Mouse (Mus musculus): ENCODE data around the gene Prl7d1.
"Not testable (repeated sequence)": the region's sequence is repeated elsewhere in the genome, so short reads cannot be mapped to it uniquely, and the experiment has no call there.

The Prl7d1 gene

GRCm38 (mm10) chr13:27716636-27717035 is at the start of gene Prl7d1:
Gene Prl7d1 (minus strand): TSS chr13:27716736.
- ChIA-PET CTCF (no interaction called here), POLR2A (no interaction called here)

GRCm38 (mm10) chr13:27734512-27735186 is 18.1 kb upstream of the Prl7d1 start:
- CTCF ChIA-PET: no interaction called here
- POLR2A ChIA-PET: no interaction called here

GRCm38 (mm10) chr13:27730286-27730959 is 13.9 kb upstream of the Prl7d1 start:
- CTCF ChIA-PET, POLR2A ChIA-PET: not testable (repeated sequence)

- POLR2A ChIA-PET, CTCF ChIA-PET: not testable (repeated sequence)
These were observed 8.5 kb upstream of the Prl7d1 start for GRCm38 (mm10) chr13:27725057-27725456.

- ChIA-PET POLR2A (no interaction called here), CTCF (no interaction called here)
These were observed 10.0 kb downstream of the Prl7d1 start for GRCm38 (mm10) chr13:27706521-27706920.

- CTCF ChIA-PET: no interaction called here
These were observed 48.6 kb downstream of the Prl7d1 start, which contains the start of gene Prl7a2 for GRCm38 (mm10) chr13:27667936-27668335. Gene Prl7a2 (minus strand): TSS chr13:27668036.

GRCm38 (mm10) chr13:27660747-27661146 is 55.8 kb downstream of the Prl7d1 start:
- POLR2A ChIA-PET: no interaction called here

More at GRCm38 (mm10) chr13:27667936-27668335, 48.6 kb downstream of the Prl7d1 start, which contains the start of gene Prl7a2:
- POLR2A ChIA-PET: no interaction called here

More at GRCm38 (mm10) chr13:27660747-27661146, 55.8 kb downstream of the Prl7d1 start:
- CTCF ChIA-PET: no interaction called here

Measured in embryonic stem cell, embryonic (primary cell).